Mouse (Mus musculus) common myeloid progenitor, adult 5-6 weeks (primary cell): ENCODE measurements around the gene Rabl3. TPM values are rescaled to one million over a fixed set of nuclear protein-coding genes. Genes with fewer than 3 reads are reported as not detected.

Experiments
- ATAC-seq: replicated peaks from 2 replicates; pipeline ENCODE4 v1.8.0; 2016; ENCODE audit warnings: low read depth, mild to moderate bottlenecking, moderate TSS enrichment, inconsistent platforms; ENCODE audit not compliant: poor library complexity, severe bottlenecking
- total RNA-seq: library from RNA; stranded (forward); fragments of 200-1000, 187-1606 nt; gene quantifications from 2 replicates; pipeline ENCODE4 v1.2.3, GENCODE M21; 2017

Rabl3 gene
- total RNA-seq, 1 experiment from 2014 or later, result 11.0 TPM

- no peak for ATAC-seq
Observed at GRCm38 (mm10) chr16:37540776-37541175, 1.1 kb downstream of the Rabl3 start.

DNA sequence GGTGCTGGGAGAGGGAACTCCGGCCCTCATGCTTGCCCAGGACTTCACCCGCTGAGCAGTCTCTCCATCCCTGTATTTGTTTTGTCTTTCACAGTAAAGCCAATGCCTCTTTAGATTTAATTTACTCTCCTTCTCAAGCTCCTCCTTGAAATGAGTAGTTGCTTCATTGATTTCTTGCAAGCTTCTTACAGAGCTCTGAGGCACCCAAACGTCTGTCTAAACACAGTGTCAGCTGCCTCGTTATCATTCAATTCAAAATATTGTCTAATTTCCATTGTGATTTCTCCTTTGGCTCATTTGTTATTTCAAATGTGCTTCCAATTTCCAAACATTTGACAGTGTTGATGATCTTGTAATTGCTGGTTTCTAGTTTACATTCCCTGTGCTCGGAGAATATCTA lies 6.6 kb downstream of the Rabl3 start:
- ATAC-seq, result no peak

DNA sequence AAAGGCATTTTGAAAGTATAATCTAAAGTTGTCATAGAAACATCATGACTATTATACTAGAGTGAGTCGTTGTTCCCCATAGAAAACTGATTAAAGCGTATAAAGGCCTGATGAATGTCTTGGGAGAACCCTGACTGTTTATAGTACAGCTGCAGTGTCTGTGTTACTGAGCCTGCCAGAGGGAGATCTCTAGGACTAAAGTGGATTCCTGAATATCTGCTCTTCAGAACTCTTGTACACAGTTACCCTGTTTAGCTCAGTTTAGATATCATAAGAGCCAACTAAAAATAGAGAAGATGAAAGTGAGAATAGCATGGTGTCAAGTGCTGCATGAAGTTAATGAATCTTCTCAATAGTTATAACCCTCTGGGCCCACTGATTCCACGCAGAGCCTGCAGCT lies 10.6 kb downstream of the Rabl3 start:
- no peak for ATAC-seq

GRCm38 (mm10) chr16:37550981-37551380 lies 11.3 kb downstream of the Rabl3 start:
- ATAC-seq, result no peak

DNA sequence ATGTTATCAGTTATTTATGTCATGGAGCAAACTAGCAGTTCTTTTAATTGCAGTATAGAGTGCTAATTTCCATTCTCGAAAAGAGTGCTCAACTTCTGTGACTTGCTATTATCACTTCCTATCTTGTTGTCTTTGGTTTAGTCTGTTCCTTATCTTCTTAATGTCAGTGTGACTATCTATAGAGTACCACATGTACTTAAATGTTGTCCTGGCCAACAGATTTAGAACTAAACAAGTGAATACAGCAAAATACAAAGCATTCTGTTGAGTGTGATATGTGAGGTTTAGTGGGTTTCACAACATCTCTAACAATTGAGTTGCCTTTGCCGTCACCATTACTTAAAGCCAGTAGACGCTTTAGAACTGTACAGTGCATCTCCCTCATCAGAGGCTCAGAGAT lies 13.1 kb downstream of the Rabl3 start:
- ATAC-seq, result no peak

GRCm38 (mm10) chr16:37562414-37562813 lies 22.7 kb downstream of the Rabl3 start:
- ATAC-seq, result no peak

GRCm38 (mm10) chr16:37562961-37563360 lies 23.3 kb downstream of the Rabl3 start:
- no peak for ATAC-seq

- ATAC-seq, result no peak
Observed at GRCm38 (mm10) chr16:37565117-37565516, 25.4 kb downstream of the Rabl3 start.

GRCm38 (mm10) chr16:37566107-37566506 lies 26.4 kb downstream of the Rabl3 start:
- no peak for ATAC-seq

- ATAC-seq, result no peak
Observed at GRCm38 (mm10) chr16:37567113-37568050, 27.7 kb downstream of the Rabl3 start.

- ATAC-seq, result no peak
Observed at GRCm38 (mm10) chr16:37571554-37571953, 31.9 kb downstream of the Rabl3 start.

GRCm38 (mm10) chr16:37572117-37572754 lies 32.6 kb downstream of the Rabl3 start:
- ATAC-seq, result no peak

- ATAC-seq, result no peak
Observed at GRCm38 (mm10) chr16:37573061-37573460, 33.4 kb downstream of the Rabl3 start.

- ATAC-seq, result no peak
Observed at GRCm38 (mm10) chr16:37575325-37575724, 35.6 kb downstream of the Rabl3 start.

DNA sequence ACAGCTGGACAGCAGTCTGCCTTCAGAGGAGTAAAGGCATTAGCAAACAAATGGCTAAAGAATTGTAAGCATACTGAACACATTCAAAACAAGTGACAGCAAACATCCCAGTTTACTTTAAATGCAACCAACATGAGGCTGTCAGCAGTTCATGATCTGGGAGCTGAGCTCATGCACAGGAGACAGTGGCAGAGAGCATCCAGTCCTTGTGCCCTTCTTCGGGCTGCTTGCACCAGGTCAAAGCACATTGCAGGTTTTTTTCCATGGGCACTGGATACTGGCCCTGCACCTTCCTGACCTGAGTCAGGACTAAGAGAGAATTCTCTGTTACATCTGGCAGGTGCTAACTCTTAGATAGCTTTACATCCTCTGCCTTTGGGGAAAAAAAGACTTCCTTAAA lies 39.9 kb downstream of the Rabl3 start:
- no peak for ATAC-seq

- ATAC-seq, result no peak
Observed at GRCm38 (mm10) chr16:37579994-37580393, 40.3 kb downstream of the Rabl3 start, which contains the start of gene Hgd. TSS of gene Hgd (plus strand) at chr16:37580153.

DNA sequence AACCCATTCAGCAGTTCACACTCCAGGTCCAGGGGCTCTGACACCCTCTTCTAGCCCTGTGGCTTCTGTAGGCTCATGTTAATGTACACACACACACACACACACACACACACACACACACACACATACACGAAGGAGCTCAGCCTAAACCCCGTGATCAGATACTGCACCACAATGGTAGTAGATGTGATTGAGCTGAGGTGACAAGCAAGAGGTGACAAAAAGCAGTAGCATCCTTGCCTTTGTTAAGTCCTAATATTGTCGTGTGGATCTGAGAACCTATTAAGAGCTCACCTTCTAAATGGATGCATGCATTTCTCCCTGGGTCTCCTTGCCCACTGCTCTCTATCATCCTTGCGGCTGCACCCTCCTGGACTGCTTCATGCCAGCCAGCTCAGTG lies 41.0 kb downstream of the Rabl3 start:
- no peak for ATAC-seq

GRCm38 (mm10) chr16:37581901-37582300 lies 42.2 kb downstream of the Rabl3 start:
- ATAC-seq, result no peak

GRCm38 (mm10) chr16:37583306-37583705 lies 43.6 kb downstream of the Rabl3 start:
- ATAC-seq, result no peak

- ATAC-seq, result no peak
Observed at GRCm38 (mm10) chr16:37583801-37584200, 44.1 kb downstream of the Rabl3 start.
